Mouse (Mus musculus) effector memory CD4-positive, alpha-beta T cell, adult 5 months (primary cell): Measurements from ENCODE around the gene Dicer1. TPM values are rescaled to one million over a fixed set of nuclear protein-coding genes. Genes with fewer than 3 reads are reported as not detected.

ENCODE experiments used
- polyA plus RNA-seq: library from polyadenylated mRNA; unstranded; fragments of 100-300 nt; shearing (Covaris generic); gene quantifications from one replicate; pipeline ENCODE4 v1.2.1, GENCODE M21; 2017

The Dicer1 gene
- 55.2 TPM for polyA plus RNA-seq

GRCm38 (mm10) chr12:104751814-104752765 is at the start of gene Dicer1:
Dicer1 (minus strand) TSS chr12:104751952.

Other genes with a start within 250 kb of the Dicer1 start
- gene Clmn, start 113.1 kb upstream of the Dicer1 start, polyA plus RNA-seq, result not detected